Mouse (Mus musculus) C3H10T1/2 (cell line): ENCODE data around the gene Sec24b. TPM values are rescaled to one million over a fixed set of nuclear protein-coding genes. Genes with fewer than 3 reads are reported as not detected.

Experiments used
- polyA plus RNA-seq, 2 experiments: library from polyadenylated mRNA; unstranded; fragments of >200 nt; fragmentation: generic; extraction: Trizol; gene quantifications; one replicate each; pipeline ENCODE4 v1.2.1; 2012; ENCODE audit warnings: missing spikeins in 2 of 2

Gene Sec24b
- polyA plus RNA-seq: 10 to 100 TPM in 1 of 2 experiments, 1 to 10 TPM in 1; 3.8 to 37.9 TPM

GRCm38 (mm10) chr3:130061281-130061680 lies at the start of gene Sec24b:
Gene Sec24b (minus strand): TSS chr3:130061553.

GRCm38 (mm10) chr3:129969432-129970395 lies 91.6 kb downstream of the Sec24b start, which contains the start of gene Mcub:
Gene Mcub (minus strand): TSS chr3:129970206.

Other genes with a start within 250 kb of the Sec24b start
- gene Rrh, start 239.0 kb downstream of the Sec24b start, polyA plus RNA-seq: under 1 TPM in 1 of 2 experiments, not detected in 1; 0.01 TPM
- gene Gar1, start 230.2 kb downstream of the Sec24b start, polyA plus RNA-seq: 100 to 1,000 TPM in 1 of 2 experiments, 10 to 100 TPM in 1; 56.9 to 163 TPM
- not detected for gene Cfi, start 225.7 kb downstream of the Sec24b start, polyA plus RNA-seq
- 10 to 100 TPM; 13.5 to 19.3 TPM for gene Pla2g12a, start 182.9 kb downstream of the Sec24b start, polyA plus RNA-seq
- 10 to 100 TPM in 1 of 2 experiments, 1 to 10 TPM in 1; 3.5 to 33.2 TPM for gene Casp6, start 160.1 kb downstream of the Sec24b start, polyA plus RNA-seq
- 10 to 100 TPM; 14.2 to 20.9 TPM for gene Mcub, start 91.3 kb downstream of the Sec24b start, polyA plus RNA-seq
- not detected for gene Col25a1, start 69.9 kb upstream of the Sec24b start, polyA plus RNA-seq